Mouse (Mus musculus) ovary, postnatal 14 days (tissue): Measurements from ENCODE around the gene Uvrag.
"Not testable (repeated sequence)": the region's sequence is repeated elsewhere in the genome, so short reads cannot be mapped to it uniquely, and the experiment has no call there.

ENCODE experiments used
- DNase-seq: peaks from one replicate; pipeline ENCODE4 v3.0.0; 2022; ENCODE audit warnings: low spot score

Gene Uvrag

GRCm38 (mm10) chr7:98974590-98974989, 166.4 kb downstream of the Uvrag start:
- DNase-seq = no peak

- no peak for DNase-seq
Measured at GRCm38 (mm10) chr7:98970721-98971120, 170.2 kb downstream of the Uvrag start.

GRCm38 (mm10) chr7:98968741-98969395, 172.1 kb downstream of the Uvrag start:
- no peak for DNase-seq

GRCm38 (mm10) chr7:98968082-98968674, 172.8 kb downstream of the Uvrag start:
- no peak for DNase-seq

GRCm38 (mm10) chr7:98967672-98968071, 173.3 kb downstream of the Uvrag start:
- DNase-seq = no peak

GRCm38 (mm10) chr7:98963581-98963980, 177.4 kb downstream of the Uvrag start:
- DNase-seq = not testable (repeated sequence)

GRCm38 (mm10) chr7:98962547-98963311, 178.2 kb downstream of the Uvrag start:
- peak; percentile 70 for DNase-seq

GRCm38 (mm10) chr7:98962074-98962473, 178.9 kb downstream of the Uvrag start:
- DNase-seq = no peak

GRCm38 (mm10) chr7:98960274-98960673, 180.7 kb downstream of the Uvrag start:
- no peak for DNase-seq

GRCm38 (mm10) chr7:98959246-98959645, 181.7 kb downstream of the Uvrag start:
- DNase-seq = no peak

GRCm38 (mm10) chr7:98958172-98958571, 182.8 kb downstream of the Uvrag start:
- no peak for DNase-seq

GRCm38 (mm10) chr7:98957111-98957741, 183.7 kb downstream of the Uvrag start:
- DNase-seq = no peak

GRCm38 (mm10) chr7:98956609-98957008, 184.3 kb downstream of the Uvrag start:
- no peak for DNase-seq

GRCm38 (mm10) chr7:98953649-98954048, 187.3 kb downstream of the Uvrag start:
- no peak for DNase-seq

GRCm38 (mm10) chr7:98944986-98945385, 196.0 kb downstream of the Uvrag start:
- no peak for DNase-seq

- no peak for DNase-seq
Measured at GRCm38 (mm10) chr7:98943687-98944086, 197.3 kb downstream of the Uvrag start.

GRCm38 (mm10) chr7:98942746-98943145, 198.2 kb downstream of the Uvrag start:
- no peak for DNase-seq

GRCm38 (mm10) chr7:98939194-98939593, 201.7 kb downstream of the Uvrag start:
- no peak for DNase-seq

GRCm38 (mm10) chr7:98938621-98939020, 202.3 kb downstream of the Uvrag start:
- DNase-seq = no peak

- DNase-seq = no peak
Measured at GRCm38 (mm10) chr7:98937079-98937813, 203.7 kb downstream of the Uvrag start.

- DNase-seq = no peak
Measured at GRCm38 (mm10) chr7:98935757-98936156, 205.2 kb downstream of the Uvrag start.

GRCm38 (mm10) chr7:98935193-98935592, 205.7 kb downstream of the Uvrag start:
- DNase-seq = no peak
